Mouse (Mus musculus): ENCODE measurements at regions not wholly inside any gene's neighbourhood (a gene's known extent, or its start where the extent isn't known, plus 50 kb on each side); places are given as distances from the start of the nearest gene placed in this dataset.

- DNase-seq (ENCODE audit: low spot score in 2 of 2), result peak in 1 of 2 experiments; percentile 8
These were observed 394.7 kb upstream of the Slitrk6 start for GRCm38 (mm10) chr14:111149653-111150052.

- no peak for DNase-seq (ENCODE audit: low spot score in 2 of 2)
These were observed 361.7 kb upstream of the Slitrk6 start for GRCm38 (mm10) chr14:111116600-111116999.

DNA sequence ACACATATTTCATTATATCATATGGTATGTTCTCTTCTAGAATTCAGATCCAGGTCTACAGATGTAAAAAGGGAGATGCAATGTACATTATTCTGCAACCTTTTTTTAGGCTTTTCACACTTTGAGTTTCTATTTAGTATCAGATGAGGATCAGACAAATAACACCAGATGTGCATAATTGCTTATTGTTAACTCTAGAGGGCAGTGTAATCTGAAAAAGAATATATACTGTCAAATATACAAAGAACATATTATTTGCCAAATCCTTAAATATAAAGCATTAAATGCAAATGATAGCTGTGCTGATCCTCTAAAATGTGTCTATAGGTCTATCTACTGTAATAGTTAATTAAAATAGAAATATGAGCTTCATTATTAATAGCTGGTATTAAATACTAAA is 348.6 kb upstream of the Slitrk6 start:
- no peak for DNase-seq (ENCODE audit: low spot score in 2 of 2)

DNA sequence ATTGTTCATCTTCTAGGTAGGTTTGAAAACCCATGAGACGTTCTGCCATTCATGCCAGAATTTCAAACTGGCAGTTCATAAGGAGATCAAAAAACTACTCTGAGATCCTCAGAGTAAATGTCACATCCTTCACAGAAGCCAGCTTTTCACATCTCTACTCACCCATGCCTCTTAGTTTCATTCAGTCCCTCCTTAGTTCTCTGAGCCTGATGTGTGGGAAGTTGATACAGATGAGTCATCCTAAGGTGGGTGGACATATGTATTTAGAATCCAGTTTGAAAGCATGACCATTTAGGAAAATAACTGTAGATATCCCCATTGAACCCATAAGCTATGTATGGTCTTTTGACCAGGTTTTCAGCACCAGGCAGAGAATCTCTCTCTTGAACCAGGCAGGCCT is 345.3 kb upstream of the Slitrk6 start:
- DNase-seq (ENCODE audit: low spot score in 2 of 2), result no peak

GRCm38 (mm10) chr14:111096229-111096628 is 341.3 kb upstream of the Slitrk6 start:
- DNase-seq (ENCODE audit: low spot score in 2 of 2), result no peak

GRCm38 (mm10) chr14:111074517-111074916 is 319.6 kb upstream of the Slitrk6 start:
- DNase-seq (ENCODE audit: low spot score in 2 of 2), result no peak

- peak in 1 of 2 experiments; percentile 4 for DNase-seq (ENCODE audit: low spot score in 2 of 2)
These were observed 318.6 kb upstream of the Slitrk6 start for GRCm38 (mm10) chr14:111073529-111073928.
